Mouse (Mus musculus) c-Kit-positive CD71-negative TER-119-negative erythroid progenitor cells, embryonic 14.5 days (primary cell): ENCODE results near the gene Ifitm5.

Source experiments
- DNase-seq: peaks from one replicate; pipeline ENCODE4 v3.0.0-alpha.2; 2013; ENCODE audit warnings: low read depth

Ifitm5 gene

DNA sequence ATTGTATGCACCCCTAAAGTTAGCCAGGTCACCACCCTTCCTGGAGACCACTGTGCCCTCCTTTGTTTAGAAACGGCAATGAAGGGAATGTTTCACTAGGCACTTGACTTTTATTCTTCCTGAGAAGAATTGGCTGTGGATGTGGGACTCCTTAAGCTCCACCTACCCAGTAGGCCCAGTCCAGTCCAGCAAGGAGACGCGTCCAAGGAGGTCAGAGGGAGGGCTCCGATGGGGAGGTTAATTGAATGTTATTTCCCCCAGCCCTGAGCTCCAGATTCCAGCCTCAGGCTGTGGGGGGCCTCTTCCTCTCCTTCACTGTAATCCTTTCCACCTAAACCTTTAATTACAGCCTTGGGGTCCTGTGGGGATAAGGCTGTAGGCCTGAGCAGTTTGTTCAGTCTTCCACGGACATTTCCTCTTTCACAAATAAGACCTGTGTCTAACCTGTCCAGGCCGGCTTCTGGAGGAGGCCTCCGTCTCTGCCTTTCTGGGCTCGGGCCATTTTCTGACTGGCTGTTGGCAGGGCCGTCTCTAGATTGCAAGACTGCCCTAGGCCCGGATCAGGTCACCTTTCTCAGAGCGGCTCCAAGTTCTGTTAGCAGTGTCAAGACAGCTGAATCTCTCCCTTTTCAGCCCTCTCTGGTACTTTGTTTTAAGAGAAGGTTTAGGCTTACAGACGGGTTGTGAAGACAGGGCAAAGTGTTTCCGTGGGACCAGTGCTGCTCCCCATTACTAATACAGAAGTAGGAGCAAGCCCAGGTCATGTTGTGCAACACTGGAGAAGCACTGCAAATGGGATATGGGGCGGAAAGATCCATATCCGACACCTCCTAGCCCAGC, 47.8 kb downstream of the Ifitm5 start:
- DNase-seq = no peak

DNA sequence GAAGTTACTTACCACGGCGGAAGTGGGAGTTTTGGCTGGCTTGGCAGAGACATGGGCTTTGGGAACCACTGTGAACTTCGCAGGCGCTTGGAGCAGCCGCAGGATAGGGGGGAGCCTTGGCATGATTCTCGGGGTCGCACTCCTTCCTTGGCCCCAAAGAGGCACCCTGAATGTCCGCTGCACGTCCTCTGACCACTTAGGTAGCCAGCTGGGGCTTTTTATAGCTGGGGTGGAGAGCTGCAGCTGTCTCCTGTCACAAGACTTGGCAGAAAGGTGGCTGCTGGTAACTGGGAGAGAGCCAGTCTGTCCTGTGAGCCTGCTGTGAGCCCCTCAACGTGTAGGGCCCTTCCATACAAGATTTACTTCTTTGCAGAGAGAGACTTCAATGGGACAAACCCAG, 49.9 kb downstream of the Ifitm5 start, which contains the start of gene Cox8b:
Cox8b (minus strand) TSS at position 227 of the 400 bp plus-strand sequence.
- DNase-seq = no peak

DNA sequence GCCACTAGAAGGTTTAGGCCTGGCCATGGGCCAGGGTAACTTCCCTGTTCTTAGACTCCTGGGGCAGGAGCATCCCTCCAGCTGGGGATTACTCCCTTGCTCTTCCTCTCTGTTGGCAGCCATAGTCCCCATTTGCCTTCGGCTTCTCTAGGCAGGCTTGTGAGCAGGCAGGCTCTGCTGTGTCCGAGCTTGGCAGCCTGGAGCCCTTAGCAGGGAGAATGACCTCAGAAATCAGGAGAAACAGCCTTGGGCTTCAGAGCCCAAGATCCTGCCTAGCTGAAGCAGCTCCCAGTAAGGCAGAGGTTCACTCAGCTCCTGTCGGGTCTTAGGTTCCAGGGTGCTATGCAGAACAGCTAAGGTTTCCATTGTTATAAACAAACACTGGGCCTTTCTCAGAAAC, 51.0 kb downstream of the Ifitm5 start:
- DNase-seq = no peak
